Mouse (Mus musculus): ENCODE results near the gene Prkag1.

DNA sequence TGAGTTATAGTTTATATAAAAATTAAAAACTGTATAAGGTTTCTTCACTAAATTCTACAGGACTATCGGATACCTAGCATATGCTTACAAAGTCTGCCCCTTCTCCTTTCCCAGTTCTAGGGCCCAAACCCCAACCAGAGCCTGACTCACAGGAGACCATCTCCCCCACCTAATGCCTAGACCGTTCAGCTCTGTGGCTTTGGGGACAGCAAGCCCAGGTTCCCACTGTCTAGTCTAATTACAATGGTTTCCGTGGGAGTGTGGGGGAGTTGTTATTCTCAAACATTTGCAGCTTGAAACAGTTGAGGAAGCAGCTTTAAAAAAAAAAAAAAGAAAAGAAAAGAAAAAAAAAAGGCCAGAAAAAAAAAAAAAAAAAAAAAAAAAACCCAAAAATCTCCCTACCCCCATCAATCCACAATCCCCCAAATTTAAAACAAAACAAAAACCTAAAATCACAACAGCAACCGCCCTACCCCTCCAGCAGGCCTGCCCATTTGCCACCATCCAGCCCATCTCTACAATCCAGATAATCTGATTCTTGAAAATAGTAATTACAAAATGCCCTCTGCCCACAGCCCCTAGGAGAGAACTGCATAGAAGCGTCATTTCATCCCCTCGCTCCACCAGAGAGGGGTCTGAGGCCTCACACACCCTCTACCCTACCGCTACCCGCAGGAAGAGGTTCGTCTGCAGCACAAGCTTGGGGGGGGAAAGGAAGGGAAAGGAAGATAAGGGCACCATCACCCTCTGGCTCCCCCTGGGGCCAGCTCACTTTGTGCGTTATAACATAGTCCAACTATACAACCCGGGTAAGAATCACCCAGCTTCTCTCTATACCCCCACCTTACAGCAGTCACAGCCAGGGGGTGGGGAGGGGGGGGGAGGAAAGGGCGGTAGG, 1.1 kb upstream of the Prkag1 start:
- no peak for TF ChIP-seq POLR2A (IDR thresholded peaks at IDR 0.05; ENCODE audit: insufficient read depth, low read length)
- no peak for TF ChIP-seq CTCF (IDR thresholded peaks at IDR 0.05; ENCODE audit: low read depth, low read length)
- no peak for TF ChIP-seq EP300 (IDR thresholded peaks at IDR 0.05; ENCODE audit: insufficient read depth, low read depth, low read length)
